Mouse (Mus musculus) CH12.LX (cell line): ENCODE data around the gene Dnah1. TPM values are rescaled to one million over a fixed set of nuclear protein-coding genes. Genes with fewer than 3 reads are reported as not detected.
A peak's percentile ranks its signal among the peaks of the same experiment; 100 is the strongest.

ENCODE experiments used
- DNase-seq: peaks from one replicate; pipeline ENCODE4 v3.0.0-alpha.2; 2013; ENCODE audit errors: extremely low read depth
- H3K27ac ChIP-seq: 2 replicates; pipeline ENCODE4 v1.5.1; 2012; ENCODE audit warnings: low read depth, mild to moderate bottlenecking, control low read depth, moderate library complexity; ENCODE audit not compliant: insufficient read depth
- H3K27me3 ChIP-seq: replicated peaks from 2 replicates; pipeline ENCODE3; 2012; ENCODE audit warnings: inconsistent platforms
- H3K36me3 ChIP-seq, 2 experiments: replicated peaks in 1 of 2; 2 replicates each; pipeline versions ENCODE3 to v1.6.1; 2012; ENCODE audit warnings: inconsistent platforms in 1 of 2, low read length in 1 of 2, mild to moderate bottlenecking in 1 of 2, mixed read lengths in 1 of 2, moderate library complexity in 1 of 2; ENCODE audit not compliant: control insufficient read depth in 1 of 2, insufficient read depth in 1 of 2
- H3K4me1 ChIP-seq, 2 experiments: 2 replicates each; pipeline ENCODE4 v1.6.1; 2012; ENCODE audit warnings: inconsistent platforms in 1 of 2, moderate library complexity in 1 of 2; ENCODE audit not compliant: insufficient read depth in 2 of 2, control insufficient read depth in 1 of 2
- H3K4me2 ChIP-seq: 2 replicates; pipeline ENCODE4 v1.6.1; 2012; ENCODE audit warnings: low read depth, mild to moderate bottlenecking, control low read depth; ENCODE audit not compliant: poor library complexity, insufficient read depth, severe bottlenecking
- H3K4me3 ChIP-seq, 3 experiments: fragments of 150-350 bp in 1 of 3; sonication (generic) in 1 of 3; replicated peaks in 1 of 3; 2 replicates each; pipeline versions ENCODE3 to v1.5.1; 2011 to 2012; ENCODE audit warnings: low read depth in 2 of 3, low read length in 2 of 3, mild to moderate bottlenecking in 2 of 3, moderate library complexity in 2 of 3, control low read depth in 1 of 3, improper control_type of control experiment in 1 of 3, inconsistent platforms in 1 of 3, mixed read lengths in 1 of 3; ENCODE audit not compliant: poor library complexity in 1 of 3
- H3K79me2 ChIP-seq: replicated peaks from 2 replicates; pipeline ENCODE4 v1.6.1; 2012; ENCODE audit warnings: mild to moderate bottlenecking, moderate library complexity; ENCODE audit not compliant: control insufficient read depth, poor library complexity, insufficient read depth, severe bottlenecking; ENCODE audit errors: extremely low read depth
- H3K9ac ChIP-seq: 2 replicates; pipeline ENCODE4 v1.6.1; 2012; ENCODE audit warnings: low read depth, mild to moderate bottlenecking, control low read depth, moderate library complexity; ENCODE audit not compliant: insufficient read depth
- H3K9me3 ChIP-seq: replicated peaks from 2 replicates; pipeline ENCODE3; 2012; ENCODE audit warnings: low read length, inconsistent platforms, mixed read lengths
- CHD1 ChIP-seq: IDR thresholded peaks from 2 replicates; pipeline ENCODE4 v1.6.1; 2012; ENCODE audit warnings: low read depth, low read length, improper control_type of control experiment, inconsistent platforms
- CTCF ChIP-seq, 2 experiments: IDR thresholded peaks in 1 of 2; conservative IDR thresholded peaks in 1 of 2; 2 replicates each; pipeline ENCODE4 v1.5.1; 2011 to 2012; ENCODE audit warnings: low read depth in 2 of 2, low read length in 2 of 2, improper control_type of control experiment in 1 of 2, inconsistent platforms in 1 of 2, mild to moderate bottlenecking in 1 of 2, moderate library complexity in 1 of 2
- E2F4 ChIP-seq: IDR thresholded peaks from 2 replicates; pipeline ENCODE4 v1.6.1; 2011; ENCODE audit warnings: low read depth, low read length, improper control_type of control experiment; ENCODE audit not compliant: insufficient replicate concordance
- ELF1 ChIP-seq: IDR thresholded peaks from 2 replicates; pipeline ENCODE4 v1.6.1; 2014; ENCODE audit warnings: low read depth, mild to moderate bottlenecking, inconsistent platforms, low read length, improper control_type of control experiment
- EP300 ChIP-seq: IDR thresholded peaks from 2 replicates; pipeline ENCODE4 v1.6.1; 2011; ENCODE audit warnings: low read length, improper control_type of control experiment
- HCFC1 ChIP-seq: IDR thresholded peaks from 2 replicates; pipeline ENCODE4 v1.6.1; 2012; ENCODE audit warnings: low read depth, mild to moderate bottlenecking, inconsistent platforms, low read length, improper control_type of control experiment
- MAFK ChIP-seq: IDR thresholded peaks from 2 replicates; pipeline ENCODE4 v1.6.1; 2011; ENCODE audit warnings: low read length, improper control_type of control experiment; ENCODE audit not compliant: insufficient replicate concordance
- MAX ChIP-seq: IDR thresholded peaks from 2 replicates; pipeline ENCODE4 v1.6.1; 2011; ENCODE audit warnings: low read length, improper control_type of control experiment
- MAZ ChIP-seq: IDR thresholded peaks from 2 replicates; pipeline ENCODE4 v1.6.1; 2012; ENCODE audit warnings: low read depth, mild to moderate bottlenecking, inconsistent platforms, low read length, improper control_type of control experiment, moderate library complexity
- MXI1 ChIP-seq: IDR thresholded peaks from 2 replicates; pipeline ENCODE4 v1.6.1; 2011; ENCODE audit warnings: mild to moderate bottlenecking, low read depth, low read length, improper control_type of control experiment
- POLR2A ChIP-seq: IDR thresholded peaks from 2 replicates; pipeline ENCODE4 v1.6.1; 2011; ENCODE audit warnings: low read depth, mild to moderate bottlenecking, improper control_type of control experiment, low read length
- RAD21 ChIP-seq: IDR thresholded peaks from 2 replicates; pipeline ENCODE4 v1.6.1; 2011; ENCODE audit warnings: low read depth, mild to moderate bottlenecking, low read length, improper control_type of control experiment, moderate library complexity
- SMC3 ChIP-seq: IDR thresholded peaks from 2 replicates; pipeline ENCODE4 v1.6.1; 2011; ENCODE audit warnings: low read depth, low read length, improper control_type of control experiment
- TBP ChIP-seq: conservative IDR thresholded peaks from 2 replicates; pipeline ENCODE4 v1.6.1; 2011; ENCODE audit warnings: low read depth, low read length, improper control_type of control experiment
- TCF12 ChIP-seq: IDR thresholded peaks from 2 replicates; pipeline ENCODE4 v1.6.1; 2014; ENCODE audit warnings: low read depth, mild to moderate bottlenecking, inconsistent platforms, low read length, improper control_type of control experiment
- UBTF ChIP-seq: IDR thresholded peaks from 2 replicates; pipeline ENCODE4 v1.6.1; 2012; ENCODE audit warnings: low read depth, mild to moderate bottlenecking, inconsistent platforms, low read length, improper control_type of control experiment, moderate library complexity
- USF2 ChIP-seq: conservative IDR thresholded peaks from 2 replicates; pipeline ENCODE4 v1.6.1; 2011; ENCODE audit warnings: low read depth, low read length, improper control_type of control experiment
- ZC3H11A ChIP-seq: IDR thresholded peaks from 2 replicates; pipeline ENCODE4 v1.6.1; 2012; ENCODE audit warnings: low read depth, mild to moderate bottlenecking, inconsistent platforms, low read length, improper control_type of control experiment
- ZMIZ1 ChIP-seq: IDR thresholded peaks from 2 replicates; pipeline ENCODE4 v1.6.1; 2012; ENCODE audit warnings: low read depth, mild to moderate bottlenecking, inconsistent platforms, low read length, improper control_type of control experiment
- ZNF384 ChIP-seq: IDR thresholded peaks from 2 replicates; pipeline ENCODE4 v1.6.1; 2012; ENCODE audit warnings: low read depth, low read length, improper control_type of control experiment, inconsistent platforms
- dilution Hi-C: fragments of 300-500 bp; cut with MboI; formaldehyde crosslinking; loops from 2 replicates; pipeline ENCODE4 v1.14.3; 2020; ENCODE audit warnings: low sequenced_read_pairs; ENCODE audit not compliant: extremely low pct_unique_long_range_greater_than_20kb, extremely low pct_ligation_motif_present
- in situ Hi-C: fragments of 300-500 bp; cut with MboI; formaldehyde crosslinking; loops from 3 replicates; pipeline ENCODE4 v1.14.3; 2019; ENCODE audit warnings: low sequenced_read_pairs, low pct_ligation_motif_present, low pct_unique_long_range_greater_than_20kb, mixed read lengths
- polyA plus RNA-seq: library from polyadenylated mRNA; unstranded; fragments of >175 nt; gene quantifications from 2 replicates; pipeline ENCODE4 v1.2.1, GENCODE M21; 2012; ENCODE audit warnings: low read depth; ENCODE audit not compliant: insufficient read length
- total RNA-seq, 2 experiments: library from RNA; depleted of rRNA; stranded (reverse); fragments of 300-350 nt in 1 of 2; fragments of >200 nt in 1 of 2; gene quantifications; 2 replicates each; pipeline ENCODE4 v1.2.3; 2012 to 2014

The Dnah1 gene
- total and polyA plus RNA-seq, 3 experiments: 0.04 to 0.08 (median 0.06) TPM

GRCm38 (mm10) chr14:31215157-31216002 lies 108.3 kb downstream of the Dnah1 start (continued):
- TF ChIP-seq CTCF (conservative IDR thresholded peaks at IDR 0.05 in 1 of 2, IDR thresholded peaks at IDR 0.05 in 1 of 2; ENCODE audit: low read depth in 2 of 2, low read length in 2 of 2) (peak; percentile 83 to 97), RAD21 (peak; percentile 95), MXI1 (no peak), SMC3 (peak; percentile 89), ZNF384 (0 out of 2 replicates have a peak, but pooled peaks have one; percentile 26), MAFK (no peak), ZC3H11A (peak; percentile 34), ELF1 (peak; percentile 71), EP300 (no peak), TBP (no peak), E2F4 (no peak), MAZ (no peak), CHD1 (no peak), MAX (0 out of 2 replicates have a peak, but pooled peaks have one; percentile 20), TCF12 (0 out of 2 replicates have a peak, but pooled peaks have one; percentile 51), UBTF (0 out of 2 replicates have a peak, but pooled peaks have one; percentile 40), POLR2A (no peak), HCFC1 (peak; percentile 36; the same call in 1 of the 2 replicates)

- in situ Hi-C loops: loop anchor here (5.0 kb wide), 1 partner anchor 38 kb away; the partner anchor contains the start of genes Bap1 and Phf7
- Histone ChIP-seq H3K79me2 (no peaks in the 10 kb centered on the region), H3K9ac (no peak overlapping the region), H3K4me1 (peaks cover 12 to 30% of the 10 kb centered on the region in 2 experiments), H3K27ac (no peak overlapping the region), H3K9me3 (no peaks in the 10 kb centered on the region), H3K4me3 (no peak overlapping the region), H3K27me3 (peaks cover 14% of the 10 kb centered on the region), H3K4me2 (no peak overlapping the region), H3K36me3 (no peaks in the 10 kb centered on the region)
- DNase-seq: no peak
- TF ChIP-seq USF2 (no peak), ZMIZ1 (no peak)
- dilution Hi-C loops: no loop called here
These were observed 109.0 kb downstream of the Dnah1 start for GRCm38 (mm10) chr14:31214684-31215083.
